Mouse (Mus musculus) NIH3T3 (cell line): ENCODE data around the gene Poll.
A peak's percentile ranks its signal among the peaks of the same experiment; 100 is the strongest.

Experiments
- DNase-seq: peaks from one replicate; pipeline ENCODE4 v3.0.0-alpha.2; 2012; ENCODE audit warnings: low read depth

The Poll gene

GRCm38 (mm10) chr19:45577141-45577750, 16.9 kb upstream of the Poll start:
- DNase-seq = no peak

GRCm38 (mm10) chr19:45575632-45576001, 15.3 kb upstream of the Poll start:
- DNase-seq = no peak

GRCm38 (mm10) chr19:45574941-45575631, 14.8 kb upstream of the Poll start:
- DNase-seq = no peak

GRCm38 (mm10) chr19:45574339-45574898, 14.1 kb upstream of the Poll start:
- peak; percentile 47 for DNase-seq

- DNase-seq = peak; percentile 85
Observed at GRCm38 (mm10) chr19:45573861-45574267, 13.5 kb upstream of the Poll start.

- no peak for DNase-seq
Observed at GRCm38 (mm10) chr19:45573033-45573432, 12.7 kb upstream of the Poll start.

- DNase-seq = no peak
Observed at GRCm38 (mm10) chr19:45567367-45567766, 7.0 kb upstream of the Poll start.

GRCm38 (mm10) chr19:45565925-45566715, 5.8 kb upstream of the Poll start:
- DNase-seq = no peak

GRCm38 (mm10) chr19:45554136-45554535, 6.2 kb downstream of the Poll start:
- DNase-seq = no peak

- no peak for DNase-seq
Observed at GRCm38 (mm10) chr19:45552187-45552586, 8.1 kb downstream of the Poll start.

GRCm38 (mm10) chr19:45549948-45550347, 10.4 kb downstream of the Poll start:
- DNase-seq = no peak

GRCm38 (mm10) chr19:45549128-45549915, 11.0 kb downstream of the Poll start:
- no peak for DNase-seq

- DNase-seq = peak; percentile 70
Observed at GRCm38 (mm10) chr19:45548196-45548595, 12.1 kb downstream of the Poll start.

GRCm38 (mm10) chr19:45544925-45545321, 15.4 kb downstream of the Poll start:
- peak; percentile 91 for DNase-seq

- peak; percentile 28 for DNase-seq
Observed at GRCm38 (mm10) chr19:45544152-45544924, 16.0 kb downstream of the Poll start.

GRCm38 (mm10) chr19:45542061-45542460, 18.3 kb downstream of the Poll start:
- no peak for DNase-seq

- peak; percentile 31 for DNase-seq
Observed at GRCm38 (mm10) chr19:45541409-45542041, 18.8 kb downstream of the Poll start.

GRCm38 (mm10) chr19:45540657-45541408, 19.5 kb downstream of the Poll start:
- peak; percentile 22 for DNase-seq

- DNase-seq = peak; percentile 69
Observed at GRCm38 (mm10) chr19:45537505-45537904, 22.8 kb downstream of the Poll start.

- no peak for DNase-seq
Observed at GRCm38 (mm10) chr19:45535929-45536328, 24.4 kb downstream of the Poll start.
